Mouse (Mus musculus): Measurements from ENCODE around the gene Mrpl53.

Gene Mrpl53

DNA sequence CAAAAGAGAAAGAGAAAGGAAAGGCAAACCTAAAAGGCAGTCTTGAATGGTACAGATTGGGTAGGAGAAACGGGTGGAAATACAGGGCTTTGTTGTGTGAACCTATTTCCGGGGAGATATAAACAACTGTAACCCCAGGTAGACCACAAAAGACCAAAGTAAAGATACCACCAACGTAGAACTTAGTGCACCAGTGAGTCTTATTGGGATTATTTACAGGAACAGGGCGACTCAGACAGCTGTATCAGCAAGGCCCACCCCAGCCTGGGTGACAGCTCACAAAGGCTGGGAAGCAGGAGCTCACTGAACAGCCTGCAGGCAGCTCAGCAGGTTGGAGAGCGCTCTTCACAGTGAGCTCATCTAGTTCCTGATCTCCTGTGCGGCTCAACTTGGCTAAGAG lies 12.9 kb upstream of the Mrpl53 start:
- DNase-seq, result no peak

DNA sequence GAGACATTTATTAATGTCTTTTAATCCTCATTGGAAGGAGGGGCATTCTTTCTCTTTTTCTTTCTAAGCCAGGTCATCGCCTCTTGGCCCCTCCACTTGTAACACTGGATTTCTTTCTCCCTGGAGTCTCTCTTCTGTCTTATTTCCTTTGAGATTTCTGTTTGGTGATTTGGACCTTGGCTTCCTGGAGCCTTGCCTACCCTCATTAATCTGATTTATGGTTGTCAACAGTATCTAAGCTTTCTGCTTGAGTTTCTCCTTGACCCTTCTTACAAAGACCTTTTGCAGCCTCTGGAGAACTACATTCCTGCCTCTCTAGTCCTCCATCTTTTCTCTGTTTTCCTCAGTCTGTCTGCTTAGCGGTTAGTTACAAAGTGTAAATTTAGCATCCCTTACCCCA lies 10.4 kb upstream of the Mrpl53 start:
- no peak for DNase-seq

DNA sequence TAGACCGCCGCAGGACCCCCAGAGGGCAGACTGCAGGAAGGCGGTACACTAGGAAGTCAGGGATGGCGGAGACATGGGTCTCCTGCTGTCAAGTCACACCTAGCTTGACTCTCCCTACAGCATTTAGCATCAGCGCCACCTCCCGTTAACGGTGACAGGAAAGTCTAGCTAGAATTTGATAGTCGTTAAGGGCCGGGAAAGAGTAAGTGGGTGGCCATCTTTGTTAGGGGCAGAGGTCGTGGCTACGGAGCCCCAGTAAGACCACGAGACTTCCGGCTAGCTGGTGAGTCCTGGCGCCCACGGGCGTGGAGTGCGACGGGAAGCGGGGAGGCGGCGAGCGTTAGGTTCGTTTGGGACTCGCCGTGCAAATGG lies 7.5 kb upstream of the Mrpl53 start, which contains the start of the genes Ccdc142 and Gm42688:
TSS of gene Ccdc142 (plus strand) at position 286 of the 372 bp plus-strand sequence.
TSS of gene Gm42688 (plus strand) at position 302 of the 372 bp plus-strand sequence.
- DNase-seq, result peak; percentile 89

DNA sequence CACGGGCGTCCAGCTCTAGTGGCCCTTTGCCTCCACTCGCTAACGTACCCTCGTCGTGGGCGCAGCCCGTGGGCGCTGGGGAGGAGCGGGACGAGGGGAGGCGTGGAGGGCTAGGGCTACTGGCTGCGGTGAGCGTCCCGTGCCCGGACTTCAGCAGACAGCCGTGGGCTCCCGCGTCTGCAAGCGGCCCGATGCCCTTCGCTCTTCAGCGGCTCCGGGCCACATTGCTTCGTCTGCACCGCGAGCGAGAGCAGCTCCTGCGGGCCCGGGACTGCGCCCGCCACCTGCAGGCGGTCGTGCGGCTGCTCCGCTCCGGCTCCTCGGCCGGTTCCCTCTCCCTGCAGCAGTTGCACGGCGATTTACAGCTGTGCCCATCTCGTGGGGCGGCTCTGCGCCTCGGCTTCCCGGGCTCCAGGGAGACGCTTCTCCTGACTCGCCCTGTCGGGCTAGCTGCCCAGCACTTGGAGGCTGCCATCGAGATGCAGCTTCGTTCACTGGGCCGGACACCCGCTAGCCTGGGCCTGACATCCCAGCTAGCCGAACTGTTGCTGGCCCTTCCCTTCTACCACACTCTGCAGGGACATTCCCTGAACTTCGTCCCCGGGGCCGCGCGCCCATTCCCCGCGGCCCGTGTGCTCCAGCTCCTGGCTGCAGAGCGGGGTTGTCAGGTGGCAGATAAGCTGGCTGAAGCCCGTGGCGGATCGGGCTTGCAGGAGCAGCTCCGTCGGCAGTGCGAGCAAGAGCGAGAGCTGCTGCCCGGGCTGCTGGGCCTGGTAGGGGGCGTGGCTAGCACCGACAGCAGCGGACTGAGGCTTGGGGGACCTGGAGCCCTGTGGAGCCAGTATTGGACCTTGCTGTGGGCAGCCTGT lies 6.9 kb upstream of the Mrpl53 start:
- DNase-seq, result peak; percentile 87

DNA sequence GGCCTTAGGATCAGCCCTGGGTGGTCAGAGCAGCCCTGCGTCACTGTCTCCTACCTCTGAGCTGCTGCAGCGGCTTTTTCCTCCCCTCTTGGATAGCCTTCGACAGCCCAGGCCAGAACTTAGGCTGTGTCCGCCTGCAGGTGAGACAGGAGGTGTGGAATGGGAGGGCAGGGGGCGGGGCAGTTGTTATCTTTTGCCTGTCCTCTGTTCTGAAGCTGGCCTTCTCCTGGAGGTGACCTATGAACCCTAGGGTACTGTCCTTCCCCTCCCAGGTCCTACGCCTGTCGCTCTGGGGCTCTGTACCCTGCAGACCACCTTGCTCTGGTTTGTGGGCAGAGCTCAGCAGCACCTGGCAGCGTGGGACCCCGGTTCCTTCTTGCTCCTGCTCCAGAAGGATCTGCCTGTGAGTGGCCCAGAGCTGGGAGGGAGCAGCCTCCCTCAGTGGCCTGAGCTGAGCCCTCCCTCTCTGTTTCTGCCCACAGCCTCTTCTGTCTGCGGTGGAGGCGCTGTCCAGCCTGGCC lies 5.7 kb upstream of the Mrpl53 start:
- DNase-seq, result no peak

DNA sequence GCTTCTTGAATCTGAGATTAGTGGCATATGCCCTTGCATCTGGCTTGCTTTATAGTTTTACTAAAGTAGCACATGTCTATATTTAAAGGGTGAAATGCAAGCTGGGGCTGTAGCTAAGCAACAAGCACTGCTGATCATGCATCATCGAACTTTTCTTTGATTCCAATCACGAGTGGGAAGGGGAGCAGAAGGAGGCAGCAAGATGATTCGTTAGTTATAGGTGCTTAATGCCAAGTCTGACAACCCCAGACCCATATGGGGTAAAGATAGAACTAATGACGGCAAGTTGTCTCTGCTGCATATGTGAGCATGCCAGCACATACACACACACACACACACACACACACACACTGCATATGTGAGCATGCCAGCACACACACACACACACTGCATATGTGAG lies 4.7 kb upstream of the Mrpl53 start:
- DNase-seq, result no peak

DNA sequence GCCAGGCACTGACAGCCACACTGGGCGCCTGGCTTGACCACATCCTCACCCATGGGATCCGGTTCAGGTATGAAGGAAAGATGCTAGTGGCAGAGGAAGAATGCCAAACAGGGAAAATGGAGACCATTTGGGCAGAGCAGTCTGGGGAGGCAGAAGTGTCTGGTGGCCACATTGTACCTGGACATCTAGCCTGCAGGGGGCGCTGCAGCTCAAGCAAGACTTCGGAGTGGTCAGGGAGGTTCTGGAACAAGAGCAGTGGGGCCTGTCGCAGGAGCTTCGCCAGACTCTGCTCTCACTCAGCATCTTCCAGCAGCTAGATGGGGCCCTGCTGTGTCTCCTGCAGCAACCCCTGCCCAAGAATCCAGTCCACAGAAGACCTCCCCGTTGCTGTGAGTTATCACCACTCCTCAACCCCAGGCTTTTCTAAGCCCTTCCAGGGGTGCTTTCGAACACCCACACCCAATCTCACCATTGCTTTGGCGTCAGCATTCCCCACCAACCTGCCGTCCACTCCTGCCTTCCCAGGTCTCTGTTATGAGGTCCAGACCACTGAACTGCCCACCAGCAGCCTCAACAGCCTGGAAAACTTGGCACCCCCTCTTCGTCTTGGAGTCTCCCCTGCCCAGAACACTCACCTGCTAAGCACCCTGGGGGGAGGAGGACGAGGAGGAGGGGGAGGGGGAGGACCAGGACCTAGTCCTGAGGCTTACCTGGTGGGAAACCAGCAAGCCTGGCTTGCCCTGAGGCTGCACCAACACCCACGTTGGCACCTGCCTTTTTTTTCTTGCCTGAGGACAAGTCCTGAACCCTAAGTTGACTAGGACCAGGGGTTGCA lies 1.1 kb upstream of the Mrpl53 start:
- peak; percentile 91 for DNase-seq

DNA sequence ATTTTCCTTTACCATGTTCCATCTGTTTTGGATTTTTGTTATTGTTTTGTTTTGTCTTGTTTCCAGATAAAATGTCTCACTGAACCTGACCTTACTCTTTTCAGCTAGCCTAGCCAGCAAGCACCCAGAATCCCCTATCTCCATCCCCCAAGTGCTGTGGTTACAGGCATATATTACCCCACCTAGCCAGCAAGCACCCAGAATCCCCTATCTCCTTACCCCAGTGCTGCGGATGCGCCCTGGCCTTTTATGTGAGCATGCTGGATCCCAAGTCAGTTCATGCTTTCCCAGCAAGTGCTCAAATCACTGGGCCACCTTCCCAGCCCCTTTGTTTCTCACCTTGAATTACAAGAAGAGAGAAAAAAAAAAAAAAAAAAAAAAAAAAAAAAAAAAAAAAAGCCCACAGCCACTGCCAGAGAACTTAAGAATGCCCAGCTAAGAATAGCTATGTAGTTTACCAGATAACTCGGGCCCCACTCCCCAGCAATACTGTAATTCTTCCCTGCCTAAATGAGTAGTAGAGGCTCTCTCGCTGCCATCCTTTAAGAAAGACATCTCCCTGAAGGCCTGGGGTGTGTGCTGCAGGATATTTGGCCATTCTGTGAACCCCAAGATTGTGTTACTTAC lies 2.8 kb downstream of the Mrpl53 start:
- no peak for DNase-seq

DNA sequence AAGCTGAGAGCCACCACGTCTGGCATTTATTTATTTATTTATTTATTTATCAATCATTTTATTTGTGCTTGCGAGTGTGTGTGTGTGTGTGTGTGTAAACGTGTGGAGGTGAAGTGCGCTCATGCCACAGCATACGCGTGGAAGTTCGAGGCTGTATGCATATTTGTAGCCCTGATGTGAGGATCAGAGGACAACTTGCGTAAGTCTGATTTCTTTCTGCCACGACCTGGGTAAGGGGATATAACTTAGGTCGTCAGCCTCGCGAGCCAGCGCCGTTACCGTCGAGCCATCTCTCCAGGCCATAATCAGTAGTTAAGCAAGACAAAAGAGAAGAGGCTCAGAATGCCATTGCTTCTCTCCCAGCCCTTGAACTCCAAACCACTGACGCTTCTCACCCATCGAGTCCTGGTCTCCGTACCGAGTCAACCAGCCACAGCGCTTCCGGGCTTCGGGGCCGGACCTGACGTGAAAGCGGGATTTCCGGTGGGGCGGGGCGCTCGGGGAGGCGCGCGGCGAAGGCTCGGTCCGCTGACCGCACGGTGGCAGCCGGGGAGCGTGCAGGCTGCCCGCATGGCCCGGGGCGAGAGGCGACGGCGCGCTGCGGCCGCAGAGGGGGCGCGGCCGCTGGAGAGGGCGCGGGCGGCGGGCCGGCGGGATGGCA lies 6.3 kb downstream of the Mrpl53 start, which contains the start of gene Mogs:
TSS of gene Mogs (plus strand) at position 486 of the 661 bp plus-strand sequence.
- peak; percentile 96 for DNase-seq

DNA sequence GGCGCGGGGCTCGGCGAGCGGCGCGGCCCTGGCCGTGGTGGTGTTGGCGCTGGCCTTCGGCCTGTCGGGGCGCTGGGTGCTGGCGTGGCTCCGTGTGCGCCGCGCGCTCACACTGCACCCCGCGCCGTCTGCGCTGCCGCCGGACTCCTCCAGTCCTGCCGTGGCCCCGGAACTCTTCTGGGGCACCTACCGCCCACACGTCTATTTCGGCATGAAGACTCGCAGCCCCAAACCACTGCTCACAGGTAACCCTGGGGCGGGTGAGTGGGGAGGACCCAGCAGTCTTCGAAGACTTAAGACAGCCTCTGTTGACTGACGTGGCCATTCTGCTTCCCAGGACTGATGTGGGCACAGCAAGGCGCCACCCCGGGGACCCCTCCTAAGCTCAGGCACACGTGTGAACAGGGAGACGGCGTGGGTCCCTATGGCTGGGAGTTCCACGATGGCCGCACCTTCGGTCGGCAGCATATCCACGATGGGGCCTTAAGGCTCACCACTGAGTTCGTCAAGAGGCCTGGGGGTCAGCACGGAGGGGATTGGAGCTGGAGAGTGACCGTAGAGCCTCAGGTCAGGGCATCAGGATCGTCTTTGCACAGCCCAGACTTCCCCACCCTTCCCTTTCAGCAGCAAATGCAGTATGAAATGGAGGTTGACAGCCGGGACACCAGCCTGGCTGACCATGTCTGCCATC lies 7.0 kb downstream of the Mrpl53 start:
- DNase-seq, result no peak

DNA sequence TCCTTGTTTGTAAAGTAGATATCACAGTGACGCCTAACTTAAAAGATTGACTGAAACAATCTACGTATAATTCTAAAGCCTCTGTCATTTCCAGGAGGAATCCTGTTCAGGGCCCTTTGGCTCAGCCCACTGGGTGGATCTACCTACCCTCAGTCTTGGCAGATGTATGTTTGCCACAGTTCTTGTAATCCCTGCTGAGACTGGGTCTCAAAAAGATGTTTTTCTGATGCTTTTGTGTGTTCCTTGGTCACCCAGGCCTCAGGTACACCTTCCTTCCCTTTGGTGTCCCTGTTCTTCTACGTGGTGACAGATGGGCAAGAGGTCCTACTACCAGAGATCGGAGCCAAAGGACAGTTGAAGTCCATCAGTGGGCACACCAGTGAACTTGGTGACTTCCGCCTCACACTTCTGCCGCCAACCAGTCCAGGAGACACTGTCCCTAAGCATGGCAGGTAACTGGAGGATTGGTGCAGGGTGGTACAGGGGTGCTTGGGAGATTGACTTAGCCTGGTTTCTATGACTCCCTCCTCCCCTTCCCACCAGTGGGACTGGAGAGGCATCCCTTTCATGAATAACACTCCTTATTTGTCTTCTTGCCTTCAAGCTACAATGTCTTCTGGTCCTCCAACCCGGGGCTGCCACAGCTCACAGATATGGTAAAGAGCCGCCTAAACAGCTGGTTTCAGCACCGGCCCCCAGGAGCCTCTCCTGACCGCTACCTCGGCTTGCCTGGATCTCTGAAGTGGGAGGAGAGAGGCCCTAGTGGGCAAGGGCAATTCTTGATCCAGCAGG lies 7.7 kb downstream of the Mrpl53 start:
- no peak for DNase-seq

DNA sequence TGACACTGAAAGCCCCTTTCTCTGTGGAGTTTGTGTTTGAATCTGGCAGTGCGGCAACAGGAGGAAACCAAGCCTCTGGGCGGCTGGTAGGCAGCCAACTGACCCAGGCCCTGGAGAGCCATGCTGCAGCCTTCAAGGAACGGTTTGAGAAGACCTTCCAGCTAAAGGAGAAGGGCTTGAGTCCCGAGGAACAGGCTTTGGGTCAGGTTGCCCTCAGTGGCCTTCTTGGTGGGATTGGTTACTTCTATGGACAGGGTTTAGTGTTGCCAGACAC lies 8.3 kb downstream of the Mrpl53 start:
- DNase-seq, result no peak

DNA sequence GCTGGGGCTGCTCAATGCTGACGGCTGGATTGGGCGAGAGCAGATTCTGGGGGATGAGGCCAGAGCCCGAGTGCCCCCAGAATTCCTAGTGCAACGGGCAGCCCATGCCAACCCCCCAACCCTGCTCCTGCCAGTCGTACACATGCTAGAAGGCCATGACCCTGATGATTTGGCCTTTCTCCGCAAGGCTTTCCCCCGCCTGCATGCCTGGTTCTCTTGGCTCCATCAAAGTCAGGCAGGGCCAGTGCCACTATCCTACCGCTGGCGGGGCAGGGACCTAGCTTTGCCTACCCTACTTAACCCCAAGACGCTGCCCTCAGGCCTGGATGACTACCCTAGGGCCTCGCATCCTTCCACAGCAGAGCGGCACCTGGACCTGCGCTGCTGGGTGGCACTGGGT lies 8.8 kb downstream of the Mrpl53 start:
- no peak for DNase-seq

DNA sequence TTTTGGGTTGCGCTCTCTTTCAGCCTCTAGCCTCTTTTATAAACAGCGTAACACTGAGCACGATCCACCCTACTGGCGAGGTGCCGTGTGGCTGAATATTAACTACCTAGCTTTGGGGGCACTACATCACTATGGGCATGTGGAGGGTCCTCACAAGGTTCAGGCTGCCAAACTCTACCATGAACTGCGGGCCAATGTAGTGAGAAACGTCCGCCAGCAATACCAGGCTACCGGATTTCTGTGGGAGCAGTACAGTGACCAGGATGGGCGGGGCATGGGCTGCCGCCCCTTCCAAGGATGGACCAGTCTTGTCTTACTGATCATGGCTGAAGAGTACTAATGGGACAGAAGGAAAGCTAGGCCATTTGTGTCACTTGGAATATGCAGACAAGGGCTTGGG lies 9.5 kb downstream of the Mrpl53 start:
- no peak for DNase-seq

DNA sequence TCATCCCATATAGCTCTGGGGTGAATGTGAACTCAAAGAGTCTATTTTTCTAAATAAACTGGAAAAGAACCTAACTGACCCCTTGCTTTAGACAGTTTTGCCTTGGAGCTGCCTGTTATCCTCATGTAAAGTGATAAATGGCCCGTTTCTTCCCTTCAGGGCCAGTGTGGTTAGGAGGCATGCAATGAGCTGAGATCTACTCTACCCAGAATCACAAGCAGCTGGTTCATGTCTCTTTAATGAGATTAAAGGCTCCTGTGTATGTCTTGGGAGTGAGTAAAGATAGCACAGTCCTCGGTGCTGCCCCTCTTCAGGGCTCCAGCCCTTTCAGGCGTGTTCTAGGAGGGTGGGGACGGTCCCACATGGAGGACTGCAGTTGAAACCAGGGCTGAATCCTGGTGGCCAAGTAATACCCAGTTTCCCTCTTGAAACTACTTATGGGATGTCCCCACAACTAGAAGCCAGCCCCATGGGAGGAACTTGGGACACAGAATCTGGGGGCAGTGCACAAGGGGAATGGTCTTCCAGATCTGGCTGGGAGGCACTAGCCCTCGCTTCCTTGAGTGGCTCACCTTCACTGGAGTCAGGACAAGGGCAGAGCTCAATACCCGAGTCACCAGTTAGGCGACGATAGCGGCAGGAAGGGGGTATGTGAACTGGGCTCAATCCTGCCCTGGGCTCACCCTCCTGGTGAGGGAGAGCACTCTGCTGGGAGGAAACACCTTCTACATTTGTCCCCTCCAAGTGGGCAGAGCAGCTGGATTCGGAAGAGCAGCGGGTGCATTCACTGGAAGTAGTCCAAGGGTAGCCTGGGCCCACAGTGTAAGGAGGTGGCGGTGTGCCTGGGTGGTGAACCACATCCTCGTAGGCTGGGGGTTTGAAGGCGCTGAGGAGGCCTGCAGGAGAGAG lies 10.2 kb downstream of the Mrpl53 start:
- no peak for DNase-seq

DNA sequence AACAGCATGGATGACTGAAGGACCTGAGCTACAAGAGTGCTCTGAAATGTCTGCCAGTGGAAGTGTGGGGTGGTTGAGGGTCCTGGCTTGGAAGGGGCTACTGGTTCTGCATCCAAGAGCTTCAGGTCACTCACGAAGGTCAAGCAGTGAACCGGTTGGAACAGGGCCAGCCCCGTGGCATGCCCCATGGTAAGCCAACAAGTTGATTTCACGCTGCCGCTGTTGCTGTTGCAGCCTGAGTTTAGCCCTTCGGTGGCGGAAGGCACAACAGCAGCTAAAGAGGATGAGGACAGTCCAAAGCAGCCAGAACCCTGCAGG lies 10.9 kb downstream of the Mrpl53 start:
- no peak for DNase-seq

DNA sequence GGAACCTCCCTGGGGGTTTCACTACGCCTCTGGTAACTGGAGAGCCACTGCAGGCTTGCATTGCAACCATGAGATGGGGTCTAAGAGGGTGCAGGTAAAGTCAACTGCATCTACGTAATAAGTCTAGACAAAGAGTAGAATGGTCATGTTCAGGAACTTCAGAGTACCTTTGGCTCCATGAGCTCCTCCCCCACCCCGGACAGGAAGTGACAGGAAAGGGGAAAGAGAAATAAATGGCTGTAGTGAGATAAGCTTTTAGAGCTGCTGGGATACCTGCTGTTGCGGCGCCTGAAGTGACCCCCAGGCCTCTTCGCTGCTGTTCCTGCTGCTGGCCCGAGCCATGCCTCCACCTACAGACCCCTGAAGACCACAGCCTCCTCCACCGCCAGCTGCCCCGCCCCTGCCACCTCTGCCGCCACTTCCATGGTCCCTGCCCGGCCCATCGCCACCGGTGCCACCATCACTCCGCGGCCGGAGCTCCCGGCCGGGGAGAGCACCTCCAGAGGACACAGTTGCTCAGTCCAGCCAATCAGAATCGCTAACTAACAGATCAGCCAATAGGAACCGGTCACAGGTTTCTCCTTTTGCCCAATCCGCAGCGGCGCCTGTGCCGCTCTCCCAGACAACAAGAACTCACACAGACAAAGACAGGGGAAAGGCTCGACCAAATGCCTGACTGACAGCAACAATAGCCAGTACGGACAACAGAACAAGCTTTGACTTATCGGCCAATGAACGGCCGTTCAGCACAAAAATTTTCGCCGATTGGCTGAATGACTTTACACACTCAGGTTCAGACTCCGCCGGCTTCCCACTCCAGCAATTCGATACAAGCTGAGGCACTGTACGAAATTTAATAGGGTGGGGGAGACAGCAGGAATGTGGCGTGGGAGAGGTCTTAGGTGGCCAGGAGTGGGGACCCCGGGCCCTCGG lies 12.4 kb downstream of the Mrpl53 start, which contains the start of gene Wbp1:
TSS of gene Wbp1 (minus strand) at position 630 of the 933 bp plus-strand sequence.
- peak; percentile 94 for DNase-seq

DNA sequence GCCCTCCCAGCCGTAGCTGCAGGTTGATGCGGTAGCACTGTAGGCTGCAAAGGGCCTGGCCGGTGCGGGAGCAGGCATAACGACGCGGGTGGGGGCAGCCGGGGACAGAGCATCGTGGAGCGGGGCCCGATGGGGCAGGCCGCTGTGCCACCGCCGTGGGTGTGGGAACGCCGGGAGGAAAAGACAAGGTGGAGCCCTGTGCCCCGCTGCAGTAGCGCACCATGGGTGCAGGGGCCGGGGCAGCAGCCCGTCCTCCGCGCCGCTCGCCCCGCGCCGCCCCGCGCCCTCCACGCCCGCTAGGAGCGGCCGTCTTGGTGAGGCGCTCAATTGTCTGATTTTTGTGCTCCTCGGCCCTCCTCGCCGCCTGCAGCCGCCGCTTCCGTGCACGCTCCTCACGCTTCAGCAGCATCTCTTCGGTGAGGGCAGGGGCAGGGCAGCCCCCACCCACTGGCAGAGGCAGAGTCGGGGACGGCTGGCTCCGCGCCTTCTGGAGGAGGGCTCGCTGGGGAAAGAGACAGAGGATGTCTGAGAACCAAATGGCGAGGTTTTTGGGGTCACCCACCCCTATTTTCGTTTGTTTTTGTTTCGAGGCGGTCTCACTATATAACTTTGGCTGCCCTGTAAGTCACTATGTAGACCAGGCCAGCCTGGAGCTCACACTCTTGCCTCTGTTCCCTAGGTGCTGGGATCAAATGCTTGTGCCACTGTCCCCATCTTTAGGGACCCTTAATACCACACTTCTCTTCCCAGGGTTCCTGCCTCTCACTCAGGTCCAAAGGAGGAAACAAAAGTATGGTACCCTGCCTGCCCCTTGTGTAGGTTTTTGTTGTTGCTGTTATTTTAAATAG lies 13.2 kb downstream of the Mrpl53 start:
- DNase-seq, result peak; percentile 54

Measured in liver (tissue).